Mouse (Mus musculus) neural tube, embryonic 15.5 days (tissue): ENCODE results near the gene Otop2. TPM values are rescaled to one million over a fixed set of nuclear protein-coding genes. Genes with fewer than 3 reads are reported as not detected.

Experiments used
- ATAC-seq: fragments of 200-750 bp; cut with Nextera tagmentation; 2 replicates; pipeline ENCODE4 v1.8.0; 2017; ENCODE audit warnings: mild to moderate bottlenecking, moderate TSS enrichment, moderate library complexity; ENCODE audit not compliant: low FRiP score
- H3K27ac ChIP-seq: fragments of 300-500 bp; sonication (generic); replicated peaks from 2 replicates; pipeline ENCODE4 v1.5.1; 2015; ENCODE audit warnings: mild to moderate bottlenecking, inconsistent platforms
- H3K27me3 ChIP-seq: fragments of 300-500 bp; sonication (generic); replicated peaks from 2 replicates; pipeline ENCODE4 v1.6.1; 2015; ENCODE audit warnings: inconsistent platforms
- H3K36me3 ChIP-seq: fragments of 300-500 bp; sonication (generic); 2 replicates; pipeline ENCODE4 v1.6.1; 2015; ENCODE audit warnings: inconsistent platforms
- H3K4me1 ChIP-seq: fragments of 300-500 bp; sonication (generic); 2 replicates; pipeline ENCODE4 v1.6.1; 2015; ENCODE audit warnings: inconsistent platforms
- H3K4me2 ChIP-seq: fragments of 300-500 bp; sonication (generic); 2 replicates; pipeline ENCODE4 v1.6.1; 2015; ENCODE audit warnings: inconsistent platforms, mild to moderate bottlenecking, moderate library complexity
- H3K4me3 ChIP-seq: fragments of 300-500 bp; sonication (generic); replicated peaks from 2 replicates; pipeline ENCODE4 v1.5.1; 2015; ENCODE audit warnings: mild to moderate bottlenecking, inconsistent platforms
- H3K9ac ChIP-seq: fragments of 300-500 bp; sonication (generic); replicated peaks from 2 replicates; pipeline ENCODE4 v1.6.1; 2015; ENCODE audit warnings: mild to moderate bottlenecking, inconsistent platforms
- H3K9me3 ChIP-seq: fragments of 300-500 bp; sonication (generic); replicated peaks from 2 replicates; pipeline ENCODE4 v1.6.1; 2016; ENCODE audit warnings: inconsistent platforms
- WGBS: fragments of 180-500 bp; shearing (Covaris S2); methylation state at CpG from one replicate; pipeline ENCODE4 v1.1.7; 2015; ENCODE audit warnings: mixed read lengths; 5-methylcytosine and 5-hydroxymethylcytosine counted together
- polyA plus RNA-seq: library from polyadenylated mRNA; unstranded; fragments of >200 nt; fragmentation: Nextera tagmentation; extraction: Ambion mirVana; gene quantifications from 2 replicates; pipeline ENCODE4 v1.2.1, GENCODE M21; 2015

Gene Otop2
- polyA plus RNA-seq, 1 experiment from 2014 or later, result 0.15 TPM

DNA sequence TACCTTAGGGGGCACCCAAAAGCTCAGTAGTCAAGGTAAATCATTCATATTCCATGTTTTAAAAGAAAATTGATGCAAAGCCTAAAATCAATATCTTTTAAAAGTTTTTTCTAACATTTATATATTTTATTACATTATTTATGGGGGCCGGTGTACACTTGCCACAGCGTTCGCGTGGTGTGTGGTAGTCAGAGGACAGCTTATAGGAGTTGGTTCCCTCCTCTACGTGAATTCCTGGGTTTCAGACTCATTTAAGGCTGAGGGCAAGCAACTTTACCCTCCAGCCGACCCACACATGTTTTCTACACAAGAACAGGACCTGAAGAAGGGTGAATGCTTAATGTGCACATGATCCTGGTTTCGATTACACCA, 29.4 kb upstream of the Otop2 start:
- H3K4me2 ChIP-seq, result peak overlapping the region; percentile 83
- no peak for ATAC-seq
- no peaks in the 10 kb centered on the region for H3K36me3 ChIP-seq
- H3K27ac ChIP-seq, result peak overlapping the region; percentile 88
- H3K9ac ChIP-seq, result peak overlapping the region; percentile 74
- H3K4me3 ChIP-seq, result peak overlapping the region; percentile 58
- H3K9me3 ChIP-seq, result no peaks in the 10 kb centered on the region
- WGBS, result 21% methylated on average over 7 of the region's 7 CpGs
- H3K27me3 ChIP-seq, result no peaks in the 10 kb centered on the region
- H3K4me1 ChIP-seq, result peaks cover 30% of the 10 kb centered on the region

DNA sequence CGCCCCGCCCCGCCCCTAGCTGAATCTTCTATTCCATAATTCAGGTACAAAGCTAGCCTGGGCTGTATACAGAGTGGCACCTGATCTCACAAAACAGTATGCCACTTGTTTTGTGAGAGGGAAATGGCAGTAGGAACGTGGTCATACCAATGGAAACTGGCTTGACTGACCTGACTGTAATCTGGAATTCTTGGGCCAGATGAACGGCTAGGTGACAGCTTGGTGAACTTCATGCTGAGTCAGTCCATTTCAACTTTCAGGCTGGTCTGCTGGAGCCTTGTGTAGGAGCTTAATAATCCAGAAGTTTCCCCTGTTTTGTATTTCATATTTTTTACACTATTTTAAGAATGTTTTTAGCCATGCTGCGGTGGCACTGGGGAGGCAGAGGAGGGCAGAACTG, 28.8 kb upstream of the Otop2 start:
- Histone ChIP-seq H3K27ac (no peak overlapping the region), H3K27me3 (no peaks in the 10 kb centered on the region), H3K4me2 (peak overlapping the region; percentile 83), H3K9me3 (no peaks in the 10 kb centered on the region), H3K36me3 (no peaks in the 10 kb centered on the region), H3K4me1 (peaks cover 32% of the 10 kb centered on the region), H3K4me3 (no peak overlapping the region), H3K9ac (no peak overlapping the region)
- 78% methylated on average over 6 of the region's 6 CpGs for WGBS
- ATAC-seq, result no peak

DNA sequence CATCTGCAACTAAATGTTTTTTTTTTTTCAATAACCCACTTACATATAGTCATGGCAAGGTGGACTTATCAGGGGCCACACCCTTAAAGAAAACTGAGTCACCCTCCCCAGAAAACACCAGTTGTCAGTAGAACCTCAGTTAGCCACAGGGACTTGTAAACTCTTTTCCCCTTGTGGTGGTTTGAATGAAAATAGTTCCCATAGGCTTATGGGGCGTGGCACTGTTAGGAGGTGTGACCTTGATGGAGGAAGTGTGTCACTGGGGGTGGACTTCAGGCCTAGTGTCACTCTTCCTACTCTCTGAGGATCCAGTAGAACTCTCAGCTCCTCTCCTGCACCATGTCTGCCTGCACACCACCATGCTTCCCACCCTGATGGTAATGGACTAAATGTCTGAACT, 27.2 kb upstream of the Otop2 start:
- H3K9ac ChIP-seq, result no peak overlapping the region
- no peak overlapping the region for H3K27ac ChIP-seq
- H3K4me1 ChIP-seq, result peaks cover 30% of the 10 kb centered on the region
- 72% methylated on average over 1 of the region's 1 CpGs for WGBS
- no peak overlapping the region for H3K4me3 ChIP-seq
- ATAC-seq, result no peak
- no peak overlapping the region for H3K4me2 ChIP-seq
- H3K27me3 ChIP-seq, result no peaks in the 10 kb centered on the region
- H3K9me3 ChIP-seq, result no peaks in the 10 kb centered on the region
- H3K36me3 ChIP-seq, result no peaks in the 10 kb centered on the region

DNA sequence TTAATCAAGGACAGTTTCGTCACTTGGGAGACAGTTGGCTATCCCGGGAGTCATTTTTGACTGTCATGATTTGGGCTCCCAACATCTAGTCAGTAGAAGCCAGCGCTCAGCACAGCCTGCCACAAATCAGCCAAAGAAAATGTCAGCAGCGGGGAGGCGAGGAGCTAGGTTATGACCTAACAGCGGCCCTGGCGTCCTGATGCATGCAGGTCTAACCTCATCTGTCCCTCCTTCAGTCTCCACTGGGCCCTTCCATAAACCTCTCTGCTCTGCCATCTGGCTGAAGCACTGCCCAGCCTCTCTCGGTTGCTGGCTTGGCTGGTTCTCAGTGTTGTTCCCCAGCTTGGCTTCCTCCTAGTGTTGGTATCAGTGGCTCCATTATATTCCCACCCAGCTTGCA, 24.7 kb upstream of the Otop2 start:
- H3K4me1 ChIP-seq, result peaks cover 11% of the 10 kb centered on the region
- no peaks in the 10 kb centered on the region for H3K9me3 ChIP-seq
- H3K4me3 ChIP-seq, result no peak overlapping the region
- ATAC-seq, result no peak
- peak overlapping the region; percentile 33; the same call in 1 of the 2 replicates for H3K27ac ChIP-seq
- H3K36me3 ChIP-seq, result no peaks in the 10 kb centered on the region
- 58% methylated on average over 8 of the region's 8 CpGs for WGBS
- no peaks in the 10 kb centered on the region for H3K27me3 ChIP-seq
- H3K9ac ChIP-seq, result no peak overlapping the region
- H3K4me2 ChIP-seq, result no peak overlapping the region

DNA sequence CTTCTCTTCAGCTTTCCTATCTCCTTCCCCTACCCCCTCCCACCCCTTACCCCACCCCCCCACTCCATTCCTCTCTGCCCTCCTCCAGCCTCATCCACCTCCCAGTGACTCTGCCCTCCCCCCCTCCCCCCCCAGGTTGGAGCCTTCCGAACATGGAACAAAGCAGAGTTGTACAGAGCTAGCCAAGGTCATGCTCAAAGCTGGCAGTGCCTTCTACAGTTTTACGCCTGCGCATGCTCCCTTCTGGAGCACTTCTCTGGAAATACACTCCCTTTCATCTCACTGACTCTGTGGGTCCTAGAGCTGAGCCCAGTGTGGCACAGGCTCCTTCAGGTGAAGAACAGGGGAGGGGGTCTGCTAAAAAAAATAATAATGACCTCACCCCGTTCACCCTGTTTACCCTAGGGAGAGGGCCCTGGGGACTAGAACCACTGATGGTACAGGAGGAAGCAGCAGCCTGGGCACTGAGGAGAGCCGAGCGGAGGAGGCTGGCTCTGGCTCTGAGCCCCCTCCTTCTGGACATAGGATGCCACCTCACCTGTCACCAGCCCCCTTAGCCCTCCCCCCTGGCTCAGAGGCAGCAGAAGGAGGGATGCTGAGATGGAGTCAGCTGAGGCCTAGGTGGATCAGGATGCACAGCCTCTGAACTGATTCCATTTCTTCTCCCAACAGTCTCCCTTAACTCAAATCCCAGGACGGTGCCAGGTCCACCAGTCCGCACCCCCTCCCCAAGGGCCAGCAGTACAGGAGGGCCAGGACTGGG, 24.1 kb upstream of the Otop2 start:
- Histone ChIP-seq H3K36me3 (no peaks in the 10 kb centered on the region), H3K9ac (no peak overlapping the region), H3K4me2 (no peak overlapping the region), H3K27me3 (no peaks in the 10 kb centered on the region), H3K27ac (peak overlapping the region; percentile 25; the same call in 1 of the 2 replicates), H3K4me3 (no peak overlapping the region), H3K4me1 (peaks cover 7% of the 10 kb centered on the region), H3K9me3 (no peaks in the 10 kb centered on the region)
- WGBS, result 87% methylated on average over 7 of the region's 8 CpGs
- ATAC-seq, result no peak

DNA sequence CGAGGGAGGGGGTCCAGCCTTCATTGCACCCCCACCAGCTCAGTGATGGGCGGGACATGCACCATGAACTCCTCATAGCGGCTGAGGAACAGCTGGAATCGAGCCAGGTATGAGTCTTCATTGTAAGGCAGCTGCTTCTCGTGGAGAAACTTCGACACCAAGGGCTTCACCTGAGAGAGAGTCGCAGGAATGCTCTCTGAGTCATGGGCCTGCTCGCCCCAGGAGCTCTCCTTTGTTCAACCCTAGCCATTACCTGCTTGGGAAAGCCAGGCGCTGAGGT, 23.5 kb upstream of the Otop2 start:
- no peak for ATAC-seq
- Histone ChIP-seq H3K4me3 (no peak overlapping the region), H3K27ac (no peak overlapping the region), H3K4me1 (0 out of 2 replicates have a peak, but pooled peaks cover 4% of the 10 kb centered on the region), H3K4me2 (no peak overlapping the region), H3K36me3 (no peaks in the 10 kb centered on the region), H3K27me3 (no peaks in the 10 kb centered on the region), H3K9ac (no peak overlapping the region), H3K9me3 (no peaks in the 10 kb centered on the region)
- 81% methylated on average over 9 of the region's 9 CpGs for WGBS

DNA sequence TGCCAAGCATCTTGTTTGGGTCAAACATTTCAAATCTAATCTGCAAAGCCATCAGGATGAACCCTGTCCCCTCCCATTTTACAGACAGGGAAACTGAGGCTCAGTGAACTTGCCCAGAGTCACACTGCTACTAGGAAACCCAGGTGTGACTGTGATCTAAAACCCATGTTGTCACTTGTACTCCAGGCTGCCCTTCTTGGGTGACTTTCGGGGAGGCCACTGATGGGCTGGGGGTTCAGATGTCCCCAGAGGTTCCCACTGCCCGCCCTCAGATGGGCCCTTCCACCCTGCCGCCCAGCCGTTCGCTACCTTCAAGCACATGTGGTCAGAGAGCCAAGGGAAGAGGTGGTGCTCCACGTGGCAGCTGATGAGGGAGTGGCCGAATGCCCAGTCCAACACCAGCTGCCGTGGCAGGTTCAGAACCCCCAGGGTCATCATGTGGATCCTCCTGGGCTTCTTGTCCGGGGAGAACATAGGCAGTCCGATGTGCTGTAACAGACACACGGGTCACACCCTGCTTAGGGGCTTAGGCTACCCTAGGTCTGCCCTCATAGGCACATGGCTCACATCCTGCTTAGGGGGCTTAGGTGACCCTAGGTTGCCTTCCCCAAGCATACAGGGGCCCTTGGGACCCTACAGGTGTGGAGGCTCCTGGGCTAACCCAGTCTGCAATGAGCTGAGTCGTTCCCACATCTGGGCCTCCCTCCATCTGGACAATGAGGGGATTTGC, 22.9 kb upstream of the Otop2 start:
- H3K9ac ChIP-seq, result no peak overlapping the region
- no peak overlapping the region for H3K27ac ChIP-seq
- ATAC-seq, result no peak
- H3K36me3 ChIP-seq, result no peaks in the 10 kb centered on the region
- H3K4me2 ChIP-seq, result no peak overlapping the region
- 0 out of 2 replicates have a peak, but pooled peaks cover 4% of the 10 kb centered on the region for H3K4me1 ChIP-seq
- H3K9me3 ChIP-seq, result no peaks in the 10 kb centered on the region
- 91% methylated on average over 12 of the region's 12 CpGs for WGBS
- H3K4me3 ChIP-seq, result no peak overlapping the region
- H3K27me3 ChIP-seq, result no peaks in the 10 kb centered on the region

DNA sequence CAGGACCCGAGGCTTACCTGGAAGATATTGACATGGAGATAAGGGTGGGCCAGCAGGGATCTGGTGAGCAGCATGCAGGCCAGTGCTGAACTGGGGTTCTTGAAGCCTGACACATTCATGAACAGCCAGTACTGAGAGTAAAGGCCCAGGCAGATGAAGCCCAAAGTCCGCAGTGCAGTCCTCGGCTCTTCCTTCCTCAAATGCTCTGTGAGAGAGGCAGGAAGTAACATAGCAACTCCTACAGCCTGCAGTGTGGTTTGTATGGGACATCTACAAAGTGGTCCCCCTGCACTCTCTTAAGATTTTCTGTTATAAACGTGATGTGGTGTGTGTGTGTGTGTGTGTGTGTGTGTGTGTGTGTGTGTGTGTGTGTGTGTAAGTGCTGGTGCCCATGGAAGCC, 21.7 kb upstream of the Otop2 start:
- ATAC-seq, result no peak
- H3K4me3 ChIP-seq, result no peak overlapping the region
- no peaks in the 10 kb centered on the region for H3K27me3 ChIP-seq
- H3K9ac ChIP-seq, result no peak overlapping the region
- no peaks in the 10 kb centered on the region for H3K9me3 ChIP-seq
- 0 out of 2 replicates have a peak, but pooled peaks cover 4% of the 10 kb centered on the region for H3K4me1 ChIP-seq
- 66% methylated on average over 4 of the region's 4 CpGs for WGBS
- no peak overlapping the region for H3K27ac ChIP-seq
- no peak overlapping the region for H3K4me2 ChIP-seq
- no peaks in the 10 kb centered on the region for H3K36me3 ChIP-seq

DNA sequence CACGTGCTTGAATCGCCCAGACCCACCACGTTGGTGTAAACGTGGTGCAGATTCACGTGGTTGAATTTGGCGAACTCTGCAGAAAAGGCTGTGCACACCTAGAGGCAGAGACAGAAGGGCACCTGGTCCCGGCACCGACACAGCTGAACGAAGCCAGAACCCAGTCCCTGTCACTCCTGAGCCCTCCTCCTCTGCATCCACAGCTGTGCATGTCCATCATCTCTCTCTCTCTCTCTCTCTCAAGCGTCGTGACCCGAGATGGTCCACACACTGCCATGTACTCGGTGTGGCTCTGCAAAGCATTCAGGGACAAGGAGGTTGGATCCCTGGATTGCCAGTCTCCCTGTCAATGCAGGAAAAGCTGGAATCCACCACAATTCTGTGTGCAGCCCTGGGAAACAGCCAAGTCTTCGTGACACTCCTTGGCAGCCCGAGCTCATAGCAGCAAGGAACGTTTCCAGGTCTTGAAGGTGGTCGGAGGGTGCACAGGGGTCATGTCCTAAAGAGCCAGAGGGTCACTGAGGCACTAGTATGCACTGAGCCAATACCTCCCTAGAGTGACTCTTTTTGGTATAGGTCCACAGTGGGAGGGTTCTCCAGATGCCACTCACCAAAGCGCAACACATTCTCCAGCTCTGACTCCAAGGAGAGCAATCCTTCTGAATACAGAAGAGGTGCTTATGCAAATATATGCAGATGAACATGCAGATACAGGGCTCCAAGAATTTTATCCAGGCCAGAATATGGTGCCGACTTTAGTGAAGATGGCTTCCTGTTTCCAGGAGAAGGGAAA, 20.6 kb upstream of the Otop2 start:
- ATAC-seq, result no peak
- H3K27ac ChIP-seq, result 0 out of 2 replicates have a peak overlapping the region, but pooled peaks have one; percentile 13
- no peak overlapping the region for H3K4me3 ChIP-seq
- H3K9ac ChIP-seq, result no peak overlapping the region
- peaks cover 8% of the 10 kb centered on the region; the same call in 1 of the 2 replicates for H3K4me1 ChIP-seq
- no peaks in the 10 kb centered on the region for H3K36me3 ChIP-seq
- H3K4me2 ChIP-seq, result no peak overlapping the region
- H3K27me3 ChIP-seq, result no peaks in the 10 kb centered on the region
- 76% methylated on average over 19 of the region's 19 CpGs for WGBS
- H3K9me3 ChIP-seq, result no peaks in the 10 kb centered on the region

DNA sequence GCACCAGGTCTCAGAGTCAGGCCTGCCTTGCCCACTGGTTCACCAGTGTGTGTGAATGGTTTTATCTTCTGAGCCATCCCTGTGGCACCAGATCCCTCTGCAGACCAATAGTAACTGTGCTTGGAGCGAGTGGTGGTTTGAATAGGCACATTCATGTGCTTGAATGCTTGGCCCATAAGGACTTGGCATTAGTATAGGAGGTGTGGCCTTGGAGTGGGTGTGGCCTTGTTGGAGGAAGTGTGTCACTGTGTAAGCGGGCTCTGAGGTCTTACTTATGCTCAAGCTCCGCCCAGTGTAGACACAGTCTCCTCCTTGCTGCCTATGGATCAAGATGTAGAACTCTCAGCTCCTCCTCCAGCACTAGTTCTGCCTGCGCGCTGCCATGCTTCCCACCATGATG, 19.6 kb upstream of the Otop2 start:
- no peak for ATAC-seq
- no peaks in the 10 kb centered on the region for H3K9me3 ChIP-seq
- WGBS, result 85% methylated on average over 5 of the region's 5 CpGs
- no peak overlapping the region for H3K4me2 ChIP-seq
- no peaks in the 10 kb centered on the region for H3K27me3 ChIP-seq
- H3K4me1 ChIP-seq, result peaks cover 8% of the 10 kb centered on the region; the same call in 1 of the 2 replicates
- H3K27ac ChIP-seq, result no peak overlapping the region
- no peaks in the 10 kb centered on the region for H3K36me3 ChIP-seq
- no peak overlapping the region for H3K4me3 ChIP-seq
- H3K9ac ChIP-seq, result no peak overlapping the region

DNA sequence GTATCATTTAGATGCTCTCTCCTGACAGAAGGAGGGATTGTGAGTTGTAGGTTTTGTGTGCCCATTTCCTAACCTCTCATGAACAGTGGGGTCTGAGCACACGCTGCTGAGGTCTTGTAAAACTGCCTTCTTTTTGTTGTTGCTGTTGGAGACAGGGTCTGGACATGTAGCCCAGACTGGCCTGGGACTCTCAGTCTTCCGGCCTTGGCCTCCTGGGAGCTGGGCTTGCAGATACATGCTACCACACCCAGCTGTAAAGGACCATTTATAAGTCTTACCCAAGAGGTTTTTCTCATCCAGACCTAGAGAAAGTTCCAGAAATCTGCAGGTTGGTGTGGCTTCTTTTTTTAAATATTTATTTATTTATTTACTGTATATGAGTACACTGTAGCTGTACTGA, 18.7 kb upstream of the Otop2 start:
- Histone ChIP-seq H3K9ac (no peak overlapping the region), H3K27ac (no peak overlapping the region), H3K9me3 (no peaks in the 10 kb centered on the region), H3K4me1 (peaks cover 4% of the 10 kb centered on the region; the same call in 1 of the 2 replicates), H3K4me2 (no peak overlapping the region), H3K4me3 (no peak overlapping the region), H3K27me3 (no peaks in the 10 kb centered on the region), H3K36me3 (no peaks in the 10 kb centered on the region)
- 94% methylated on average over 2 of the region's 2 CpGs for WGBS
- no peak for ATAC-seq
